Mouse (Mus musculus) bone marrow, adult 2 months (tissue): ENCODE data around the gene Ubl5. TPM values are rescaled to one million over a fixed set of nuclear protein-coding genes. Genes with fewer than 3 reads are reported as not detected.

ENCODE experiments used
- H3K27ac ChIP-seq: fragments of 200-500 bp; 2 replicates; pipeline ENCODE4 v1.5.1; 2012; ENCODE audit warnings: low read depth, mild to moderate bottlenecking, control low read depth, inconsistent platforms, low read length; ENCODE audit not compliant: control insufficient read depth, poor library complexity, insufficient read depth
- H3K4me1 ChIP-seq: fragments of 200-500 bp; 2 replicates; pipeline ENCODE4 v1.6.1; 2011; ENCODE audit warnings: low read length; ENCODE audit not compliant: control insufficient read depth, insufficient read depth
- H3K4me3 ChIP-seq: fragments of 200-500 bp; replicated peaks from 2 replicates; pipeline ENCODE3; 2011; ENCODE audit warnings: mild to moderate bottlenecking, low read depth, low read length, control low read depth; ENCODE audit not compliant: control insufficient read depth
- CTCF ChIP-seq: fragments of 200-500 bp; IDR thresholded peaks from 2 replicates; pipeline ENCODE4 v1.5.1; 2011; ENCODE audit warnings: low read length, control low read depth; ENCODE audit not compliant: control insufficient read depth, insufficient read depth
- POLR2A ChIP-seq: fragments of 200-500 bp; IDR thresholded peaks from 2 replicates; pipeline ENCODE4 v1.6.1; 2011; ENCODE audit warnings: low read depth, mild to moderate bottlenecking, control low read depth, low read length, borderline replicate concordance; ENCODE audit not compliant: control insufficient read depth
- WGBS: fragments of 180-500 bp; shearing (Covaris S2); methylation state at CpG from one replicate; pipeline ENCODE4 v1.1.7; 2018; 5-methylcytosine and 5-hydroxymethylcytosine counted together
- polyA plus RNA-seq: library from polyadenylated mRNA; stranded (reverse); fragments of >200 nt; gene quantifications from 2 replicates; pipeline ENCODE4 v1.2.4, GENCODE M21; 2011; ENCODE audit warnings: low replicate concordance; ENCODE audit not compliant: missing spikeins, insufficient read depth, insufficient read length

The Ubl5 gene
- polyA plus RNA-seq, 1 experiment: 207 TPM

GRCm38 (mm10) chr9:20663956-20664355 lies 21.3 kb downstream of the Ubl5 start:
- no peaks in the 10 kb centered on the region for H3K4me1 ChIP-seq
- no peak overlapping the region for H3K27ac ChIP-seq
- TF ChIP-seq POLR2A (no peak), CTCF (no peak)
- WGBS: 95% methylated on average over 2 of the region's 2 CpGs
- no peak overlapping the region for H3K4me3 ChIP-seq

- WGBS: 91% methylated on average over 2 of the region's 2 CpGs
- Histone ChIP-seq H3K4me3 (no peak overlapping the region), H3K27ac (no peak overlapping the region), H3K4me1 (no peaks in the 10 kb centered on the region)
- TF ChIP-seq POLR2A (no peak), CTCF (no peak)
Observed at GRCm38 (mm10) chr9:20664366-20664765, 21.7 kb downstream of the Ubl5 start.

GRCm38 (mm10) chr9:20664982-20665637 lies 22.4 kb downstream of the Ubl5 start:
- H3K4me1 ChIP-seq: no peaks in the 10 kb centered on the region
- no peak overlapping the region for H3K4me3 ChIP-seq
- WGBS: 88% methylated on average over 5 of the region's 5 CpGs
- H3K27ac ChIP-seq: no peak overlapping the region
- TF ChIP-seq POLR2A (no peak), CTCF (no peak)

GRCm38 (mm10) chr9:20665925-20666324 lies 23.2 kb downstream of the Ubl5 start:
- 62% methylated on average over 8 of the region's 8 CpGs for WGBS
- TF ChIP-seq POLR2A (no peak), CTCF (no peak)
- no peak overlapping the region for H3K27ac ChIP-seq
- no peak overlapping the region for H3K4me3 ChIP-seq
- H3K4me1 ChIP-seq: no peaks in the 10 kb centered on the region

- WGBS: 16% methylated on average over 7 of the region's 7 CpGs
Observed at GRCm38 (mm10) chr9:20666510-20667034, 23.9 kb downstream of the Ubl5 start.

GRCm38 (mm10) chr9:20668065-20668464 lies 25.4 kb downstream of the Ubl5 start:
- Histone ChIP-seq H3K4me3 (no peak overlapping the region), H3K27ac (no peak overlapping the region), H3K4me1 (no peaks in the 10 kb centered on the region)
- TF ChIP-seq POLR2A (no peak), CTCF (no peak)
- 89% methylated on average over 22 of the region's 22 CpGs for WGBS

More at GRCm38 (mm10) chr9:20666510-20667034, 23.9 kb downstream of the Ubl5 start:
- Histone ChIP-seq H3K4me1 (no peaks in the 10 kb centered on the region), H3K4me3 (no peak overlapping the region), H3K27ac (no peak overlapping the region)
- TF ChIP-seq CTCF: no peak
- TF ChIP-seq POLR2A: no peak

DNA sequence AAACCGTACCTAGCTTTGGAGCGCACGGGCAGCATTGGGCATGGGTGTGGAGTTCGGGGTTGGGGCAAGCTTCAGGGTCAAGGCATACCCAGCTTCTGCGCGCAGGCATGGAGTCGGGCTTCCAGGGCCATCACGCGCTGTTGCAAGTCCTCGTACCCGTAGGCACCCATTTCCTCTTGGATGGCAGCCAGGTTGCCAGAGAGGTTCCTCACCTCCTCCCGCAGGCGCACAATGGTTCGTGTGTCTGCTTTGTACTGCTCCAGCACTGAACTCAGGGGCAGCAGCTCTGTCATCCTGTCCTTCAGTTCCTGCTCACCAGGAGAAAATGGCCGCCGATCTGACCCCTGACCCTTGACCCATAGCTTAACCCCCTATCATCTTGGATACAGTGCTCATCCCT lies 29.4 kb downstream of the Ubl5 start:
- H3K4me3 ChIP-seq: no peak overlapping the region
- H3K27ac ChIP-seq: no peak overlapping the region
- 34% methylated on average over 16 of the region's 16 CpGs for WGBS
- no peaks in the 10 kb centered on the region for H3K4me1 ChIP-seq
- TF ChIP-seq CTCF: no peak
- no peak for TF ChIP-seq POLR2A

- Histone ChIP-seq H3K4me1 (no peaks in the 10 kb centered on the region; the same call in 1 of the 2 replicates), H3K4me3 (no peak overlapping the region), H3K27ac (no peak overlapping the region)
- WGBS: 83% methylated on average over 12 of the region's 12 CpGs
- no peak for TF ChIP-seq CTCF
- TF ChIP-seq POLR2A: no peak
Observed at GRCm38 (mm10) chr9:20677892-20678291, 35.2 kb downstream of the Ubl5 start.

- Histone ChIP-seq H3K4me1 (no peaks in the 10 kb centered on the region; the same call in 1 of the 2 replicates), H3K27ac (no peak overlapping the region), H3K4me3 (no peak overlapping the region)
- WGBS: 77% methylated on average over 9 of the region's 9 CpGs
- TF ChIP-seq CTCF (no peak), POLR2A (no peak)
Observed at GRCm38 (mm10) chr9:20680378-20680958, 37.8 kb downstream of the Ubl5 start.
